Mouse (Mus musculus) granulocyte monocyte progenitor cell, adult 5-6 weeks (primary cell): ENCODE measurements around the gene Hexdc. TPM values are rescaled to one million over a fixed set of nuclear protein-coding genes. Genes with fewer than 3 reads are reported as not detected.
A peak's percentile ranks its signal among the peaks of the same experiment; 100 is the strongest.

Experiments
- ATAC-seq: replicated peaks from 2 replicates; pipeline ENCODE4 v1.8.0; 2016; ENCODE audit warnings: mild to moderate bottlenecking, moderate TSS enrichment, inconsistent platforms; ENCODE audit not compliant: poor library complexity, severe bottlenecking
- total RNA-seq, 2 experiments: library from RNA; stranded (forward) in 1 of 2; stranded (reverse) in 1 of 2; fragments of 200-712, 200-1000 nt in 1 of 2; fragments of >200 nt in 1 of 2; fragmentation: Nextera tagmentation in 1 of 2; gene quantifications; 2 replicates each; pipeline ENCODE4 v1.2.3; 2014 to 2017

The Hexdc gene
- total RNA-seq, 2 experiments from 2014 or later = 2.4 to 5.6 TPM

GRCm38 (mm10) chr11:121221321-121222010 is 17.2 kb downstream of the Hexdc start:
- ATAC-seq = no peak

GRCm38 (mm10) chr11:121228129-121229017 is 24.1 kb downstream of the Hexdc start:
- peak; percentile 77 for ATAC-seq

GRCm38 (mm10) chr11:121229018-121229439 is 24.8 kb downstream of the Hexdc start, which contains the start of gene Cybc1:
Gene Cybc1 (minus strand): TSS chr11:121229322.
- ATAC-seq = peak; percentile 77

- ATAC-seq = no peak
These were observed 27.0 kb downstream of the Hexdc start for GRCm38 (mm10) chr11:121231191-121231590.

- ATAC-seq = no peak
These were observed 27.5 kb downstream of the Hexdc start for GRCm38 (mm10) chr11:121231628-121232291.

- ATAC-seq = no peak
These were observed 28.5 kb downstream of the Hexdc start for GRCm38 (mm10) chr11:121232706-121233105.

GRCm38 (mm10) chr11:121235475-121236238 is 31.4 kb downstream of the Hexdc start:
- no peak for ATAC-seq

GRCm38 (mm10) chr11:121236564-121237344 is 32.5 kb downstream of the Hexdc start, which contains the start of gene Narf:
Gene Narf (plus strand): TSS chr11:121237253.
- ATAC-seq = peak; percentile 91

GRCm38 (mm10) chr11:121237345-121238128 is 33.3 kb downstream of the Hexdc start:
- ATAC-seq = peak; percentile 19; the same call in 1 of the 2 replicates

- ATAC-seq = no peak
These were observed 35.4 kb downstream of the Hexdc start for GRCm38 (mm10) chr11:121239669-121240068.

GRCm38 (mm10) chr11:121250196-121250595 is 46.0 kb downstream of the Hexdc start:
- ATAC-seq = no peak

GRCm38 (mm10) chr11:121259160-121260100 is 55.2 kb downstream of the Hexdc start, which contains the start of gene Foxk2:
Gene Foxk2 (plus strand): TSS chr11:121259990.
- ATAC-seq = peak; percentile 97

- peak; percentile 13; the same call in 1 of the 2 replicates for ATAC-seq
These were observed 56.1 kb downstream of the Hexdc start for GRCm38 (mm10) chr11:121260211-121260906.

GRCm38 (mm10) chr11:121261074-121261473 is 56.8 kb downstream of the Hexdc start:
- ATAC-seq = no peak
